Mouse (Mus musculus): ENCODE data around the gene Otogl. TPM values are rescaled to one million over a fixed set of nuclear protein-coding genes. Genes with fewer than 3 reads are reported as not detected.

Gene Otogl
- polyA plus RNA-seq, 1 experiment from 2014 or later: not detected

DNA sequence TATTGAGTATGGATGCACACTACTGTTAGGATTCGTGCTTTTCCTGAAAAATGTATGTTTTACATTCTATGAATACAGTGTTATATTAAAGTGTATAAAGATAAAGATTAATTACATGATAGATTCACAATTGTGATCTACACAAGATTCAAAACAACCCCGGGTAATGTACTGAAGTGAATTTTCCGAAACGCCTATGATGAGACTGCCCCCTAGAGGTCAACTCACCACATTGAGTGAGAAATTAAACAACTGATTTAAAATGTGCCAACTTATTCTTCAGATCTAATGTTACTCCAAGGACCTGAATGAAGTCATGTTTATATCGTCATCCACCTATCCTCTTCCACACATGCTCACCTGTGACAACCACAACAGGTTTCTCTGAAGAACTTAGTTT, 164.4 kb downstream of the Otogl start:
- WGBS: 18% methylated on average over 5 of the region's 5 CpGs
- peak; percentile 91 for DNase-seq (ENCODE audit: low spot score, missing footprints)

DNA sequence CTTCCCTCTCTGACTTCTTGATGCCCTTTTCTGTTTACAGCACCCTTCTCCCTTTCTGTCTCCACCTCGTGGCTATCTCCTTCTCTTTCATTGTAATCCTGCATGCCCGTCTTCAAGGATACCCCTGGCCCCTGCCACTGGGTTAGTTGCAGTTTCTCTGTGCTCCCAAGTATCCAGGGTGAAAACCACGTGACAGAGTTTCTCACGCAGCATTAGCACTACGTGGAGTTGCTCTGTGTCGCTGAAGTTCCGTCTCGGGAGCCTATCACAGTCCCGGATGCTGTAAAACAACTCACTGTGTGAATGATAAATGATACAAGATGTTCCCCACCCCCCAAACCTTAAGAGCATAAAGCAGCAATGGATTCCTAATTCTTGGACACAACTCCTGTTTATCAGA, 165.2 kb downstream of the Otogl start:
- Histone ChIP-seq H3K36me3 (ENCODE audit: control insufficient read depth, insufficient read depth, low read length) (no peaks in the 10 kb centered on the region), H3K4me1 (ENCODE audit: control insufficient read depth, insufficient read depth, low read length) (no peaks in the 10 kb centered on the region), H3K4me3 (ENCODE audit: low read depth, low read length) (no peak overlapping the region), H3K27ac (ENCODE audit: low read depth, low read length) (no peak overlapping the region), H3K9ac (ENCODE audit: low read length) (no peak overlapping the region), H3K27me3 (ENCODE audit: control insufficient read depth, insufficient read depth, low read length) (no peaks in the 10 kb centered on the region), H3K9me3 (ENCODE audit: control insufficient read depth, low read length) (no peaks in the 10 kb centered on the region), H3K4me2 (no peak overlapping the region)
- ATAC-seq (ENCODE audit: low FRiP score) (peak; percentile 62; the same call in 1 of the 2 replicates), DNase-seq (ENCODE audit: low spot score, missing footprints) (no peak)
- WGBS: 30% methylated on average over 9 of the region's 9 CpGs

More for the DNA sequence above, 164.4 kb downstream of the Otogl start:
- H3K9me3 ChIP-seq (ENCODE audit: control insufficient read depth, low read length): no peaks in the 10 kb centered on the region
- H3K36me3 ChIP-seq (ENCODE audit: control insufficient read depth, insufficient read depth, low read length): no peaks in the 10 kb centered on the region
- peaks cover 4% of the 10 kb centered on the region; the same call in 1 of the 2 replicates for H3K4me1 ChIP-seq (ENCODE audit: control insufficient read depth, insufficient read depth, low read length)
- no peaks in the 10 kb centered on the region for H3K27me3 ChIP-seq (ENCODE audit: control insufficient read depth, insufficient read depth, low read length)
- no peak overlapping the region for H3K9ac ChIP-seq (ENCODE audit: low read length)
- H3K4me2 ChIP-seq: no peak overlapping the region
- peak; percentile 14; the same call in 1 of the 2 replicates for ATAC-seq (ENCODE audit: low FRiP score)
- no peak overlapping the region for H3K27ac ChIP-seq (ENCODE audit: low read depth, low read length)
- no peak overlapping the region for H3K4me3 ChIP-seq (ENCODE audit: low read depth, low read length)

DNA sequence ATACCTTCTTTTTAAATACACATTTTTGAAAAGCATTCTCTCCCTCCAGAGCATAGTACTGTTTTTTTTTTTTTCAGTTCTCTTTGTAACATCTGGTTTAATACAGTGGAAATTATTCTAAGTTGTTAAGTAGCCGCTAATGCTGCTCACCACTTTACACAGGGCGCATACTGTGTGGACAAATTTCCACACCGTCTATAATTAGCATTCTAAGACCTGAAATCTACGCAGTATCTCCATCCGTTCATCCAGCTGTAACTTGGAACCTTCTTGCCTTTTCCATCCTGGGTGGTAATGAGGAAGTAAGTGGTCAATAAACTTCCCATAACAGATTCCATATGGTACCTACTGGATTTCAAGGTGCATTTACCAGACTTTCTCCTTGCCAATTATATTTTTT, 172.1 kb downstream of the Otogl start:
- Histone ChIP-seq H3K9ac (ENCODE audit: low read length) (no peak overlapping the region), H3K27ac (ENCODE audit: low read depth, low read length) (no peak overlapping the region), H3K4me2 (no peak overlapping the region), H3K4me1 (ENCODE audit: control insufficient read depth, insufficient read depth, low read length) (no peaks in the 10 kb centered on the region), H3K27me3 (ENCODE audit: control insufficient read depth, insufficient read depth, low read length) (no peaks in the 10 kb centered on the region), H3K9me3 (ENCODE audit: control insufficient read depth, low read length) (no peaks in the 10 kb centered on the region), H3K36me3 (ENCODE audit: control insufficient read depth, insufficient read depth, low read length) (no peaks in the 10 kb centered on the region), H3K4me3 (ENCODE audit: low read depth, low read length) (no peak overlapping the region)
- no peak for ATAC-seq (ENCODE audit: low FRiP score)
- 86% methylated on average over 5 of the region's 5 CpGs for WGBS
- DNase-seq (ENCODE audit: low spot score, missing footprints): no peak

DNA sequence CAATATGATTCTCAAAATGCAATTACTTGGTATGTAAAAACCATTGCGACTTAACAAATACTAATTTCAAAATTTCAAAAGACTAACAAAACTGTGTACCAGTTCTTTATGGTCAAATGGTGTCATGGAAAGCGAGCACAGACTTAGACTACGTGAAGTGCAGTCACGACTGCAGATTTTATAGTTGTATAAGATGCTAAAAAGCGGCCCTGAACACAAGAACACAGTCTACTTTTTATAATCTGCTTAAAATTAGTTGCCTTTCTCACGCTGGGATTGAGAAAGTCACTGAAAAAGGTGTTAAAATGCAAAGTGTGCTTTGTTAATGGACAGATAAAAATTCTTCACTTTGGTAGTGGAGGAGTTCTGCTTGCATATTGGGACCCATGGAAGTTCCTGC, 174.2 kb downstream of the Otogl start:
- WGBS: 82% methylated on average over 6 of the region's 6 CpGs
- H3K27ac ChIP-seq (ENCODE audit: low read depth, low read length): no peak overlapping the region
- H3K9me3 ChIP-seq (ENCODE audit: control insufficient read depth, low read length): no peaks in the 10 kb centered on the region
- no peaks in the 10 kb centered on the region for H3K27me3 ChIP-seq (ENCODE audit: control insufficient read depth, insufficient read depth, low read length)
- no peak for ATAC-seq (ENCODE audit: low FRiP score)
- DNase-seq (ENCODE audit: low spot score, missing footprints): no peak
- no peak overlapping the region for H3K4me3 ChIP-seq (ENCODE audit: low read depth, low read length)
- H3K4me1 ChIP-seq (ENCODE audit: control insufficient read depth, insufficient read depth, low read length): no peaks in the 10 kb centered on the region; the same call in 1 of the 2 replicates
- no peak overlapping the region for H3K9ac ChIP-seq (ENCODE audit: low read length)
- H3K4me2 ChIP-seq: no peak overlapping the region
- no peaks in the 10 kb centered on the region for H3K36me3 ChIP-seq (ENCODE audit: control insufficient read depth, insufficient read depth, low read length)

DNA sequence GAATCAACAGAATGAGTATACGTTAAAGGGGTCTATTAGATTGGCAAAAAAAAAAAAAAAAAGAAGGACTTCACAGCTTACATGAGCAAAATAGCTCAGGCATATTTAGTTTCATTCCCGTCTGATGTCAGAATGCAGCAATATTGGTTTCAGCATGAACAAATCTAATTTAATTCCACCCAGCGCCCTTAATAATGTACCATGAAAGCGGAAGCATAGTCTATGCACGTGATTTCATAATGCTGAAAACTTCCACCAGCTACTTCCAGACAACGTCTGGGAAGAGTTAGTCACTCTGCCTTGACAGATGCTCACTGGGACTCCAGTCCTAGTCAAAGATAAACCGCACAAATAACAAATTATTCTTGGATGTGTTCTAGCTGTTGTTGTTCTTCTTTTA, 176.5 kb downstream of the Otogl start:
- H3K4me1 ChIP-seq (ENCODE audit: control insufficient read depth, insufficient read depth, low read length): no peaks in the 10 kb centered on the region; the same call in 1 of the 2 replicates
- 81% methylated on average over 7 of the region's 7 CpGs for WGBS

DNA sequence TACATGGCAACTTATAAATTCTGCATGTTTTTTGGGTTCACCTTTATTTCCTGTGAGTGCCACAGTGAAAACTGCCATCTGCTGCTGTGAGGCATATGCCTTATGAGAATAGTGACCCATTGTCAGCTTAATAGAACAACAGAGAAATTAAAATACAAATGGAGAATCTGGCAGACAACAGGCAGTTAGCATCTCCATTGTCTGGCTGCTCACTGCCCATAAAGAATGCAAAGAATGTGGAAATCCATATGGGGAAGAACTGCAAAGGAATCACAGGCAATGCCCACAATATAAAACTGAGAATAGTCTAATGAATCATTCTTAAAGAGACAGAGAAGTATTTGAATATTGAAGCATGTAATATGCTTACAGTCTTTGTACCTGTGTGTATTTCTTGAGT, 177.6 kb downstream of the Otogl start:
- ATAC-seq (ENCODE audit: low FRiP score): no peak

More for the DNA sequence above, 176.5 kb downstream of the Otogl start:
- Histone ChIP-seq H3K27ac (ENCODE audit: low read depth, low read length) (no peak overlapping the region), H3K9ac (ENCODE audit: low read length) (no peak overlapping the region), H3K36me3 (ENCODE audit: control insufficient read depth, insufficient read depth, low read length) (no peaks in the 10 kb centered on the region), H3K4me3 (ENCODE audit: low read depth, low read length) (no peak overlapping the region), H3K27me3 (ENCODE audit: control insufficient read depth, insufficient read depth, low read length) (no peaks in the 10 kb centered on the region), H3K9me3 (ENCODE audit: control insufficient read depth, low read length) (no peaks in the 10 kb centered on the region), H3K4me2 (no peak overlapping the region)
- DNase-seq (ENCODE audit: low spot score, missing footprints) (no peak), ATAC-seq (ENCODE audit: low FRiP score) (no peak)

DNA sequence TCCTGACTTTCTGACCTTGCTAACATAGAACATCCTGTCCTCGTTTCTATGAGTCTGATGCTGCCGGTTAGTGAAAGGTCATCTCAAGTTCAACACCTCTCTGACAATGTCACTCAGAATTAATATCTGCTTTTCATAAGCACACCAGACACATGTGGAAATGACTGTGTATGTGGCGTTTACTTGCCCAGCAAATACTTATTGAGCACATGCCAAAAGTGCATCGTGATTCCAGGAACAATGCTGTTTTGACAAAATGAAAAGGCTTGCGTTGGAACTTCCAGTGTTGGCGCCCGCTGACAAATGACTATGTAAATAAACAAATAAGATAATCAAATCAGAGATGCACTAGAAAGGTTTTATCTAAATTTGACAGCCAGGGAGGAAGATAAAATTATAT, 186.3 kb downstream of the Otogl start:
- no peak overlapping the region for H3K9ac ChIP-seq (ENCODE audit: low read length)
- ATAC-seq (ENCODE audit: low FRiP score): no peak
- H3K27ac ChIP-seq (ENCODE audit: low read depth, low read length): no peak overlapping the region
- H3K36me3 ChIP-seq (ENCODE audit: control insufficient read depth, insufficient read depth, low read length): no peaks in the 10 kb centered on the region
- no peaks in the 10 kb centered on the region for H3K4me1 ChIP-seq (ENCODE audit: control insufficient read depth, insufficient read depth, low read length)
- no peaks in the 10 kb centered on the region for H3K9me3 ChIP-seq (ENCODE audit: control insufficient read depth, low read length)
- H3K4me2 ChIP-seq: no peak overlapping the region
- H3K4me3 ChIP-seq (ENCODE audit: low read depth, low read length): no peak overlapping the region
- H3K27me3 ChIP-seq (ENCODE audit: control insufficient read depth, insufficient read depth, low read length): no peaks in the 10 kb centered on the region
- 83% methylated on average over 7 of the region's 7 CpGs for WGBS
- DNase-seq (ENCODE audit: low spot score, missing footprints): no peak

More for the DNA sequence above, 177.6 kb downstream of the Otogl start:
- no peaks in the 10 kb centered on the region; the same call in 1 of the 2 replicates for H3K4me1 ChIP-seq (ENCODE audit: control insufficient read depth, insufficient read depth, low read length)
- no peaks in the 10 kb centered on the region for H3K27me3 ChIP-seq (ENCODE audit: control insufficient read depth, insufficient read depth, low read length)
- H3K27ac ChIP-seq (ENCODE audit: low read depth, low read length): no peak overlapping the region
- H3K4me3 ChIP-seq (ENCODE audit: low read depth, low read length): no peak overlapping the region
- H3K36me3 ChIP-seq (ENCODE audit: control insufficient read depth, insufficient read depth, low read length): no peaks in the 10 kb centered on the region
- DNase-seq (ENCODE audit: low spot score, missing footprints): no peak
- no peak overlapping the region for H3K4me2 ChIP-seq
- no peaks in the 10 kb centered on the region for H3K9me3 ChIP-seq (ENCODE audit: control insufficient read depth, low read length)
- no peak overlapping the region for H3K9ac ChIP-seq (ENCODE audit: low read length)

DNA sequence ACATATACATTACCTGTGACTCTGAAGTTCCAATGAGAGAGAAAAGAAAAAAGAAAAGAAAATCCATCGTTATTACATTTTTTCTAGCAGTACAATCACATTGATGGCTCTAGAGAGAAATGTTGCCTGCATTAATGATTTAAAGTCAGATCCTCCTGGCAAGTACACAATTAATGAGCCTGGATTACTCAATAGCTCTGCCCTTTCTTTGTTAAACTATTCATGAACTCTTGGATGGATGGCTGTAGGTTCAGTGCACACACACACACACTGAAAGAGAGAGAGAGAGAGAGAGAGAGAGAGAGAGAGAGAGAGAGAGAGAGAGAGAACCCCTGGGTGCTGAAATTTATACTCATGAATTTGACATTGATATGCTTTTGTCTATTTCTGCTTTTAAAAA, 192.1 kb downstream of the Otogl start, which contains the start of gene Ptprq:
Gene Ptprq (minus strand): TSS at position 246 of the 400 bp plus-strand sequence.
- Histone ChIP-seq H3K9me3 (ENCODE audit: control insufficient read depth, low read length) (no peaks in the 10 kb centered on the region), H3K9ac (ENCODE audit: low read length) (no peak within 1 kb of the TSS), H3K36me3 (ENCODE audit: control insufficient read depth, insufficient read depth, low read length) (no peaks in the 10 kb centered on the region), H3K4me3 (ENCODE audit: low read depth, low read length) (no peak within 1 kb of the TSS), H3K4me1 (ENCODE audit: control insufficient read depth, insufficient read depth, low read length) (no peaks in the 10 kb centered on the region), H3K4me2 (no peak within 1 kb of the TSS), H3K27me3 (ENCODE audit: control insufficient read depth, insufficient read depth, low read length) (no peaks in the 10 kb centered on the region), H3K27ac (ENCODE audit: low read depth, low read length) (no peak within 1 kb of the TSS)
- no peak for DNase-seq (ENCODE audit: low spot score, missing footprints)
- WGBS: 78% methylated on average over 1 of the region's 1 CpGs
- ATAC-seq (ENCODE audit: low FRiP score): no peak

Measured in midbrain, embryonic 11.5 days (tissue).